Mouse (Mus musculus): ENCODE measurements around the gene Gng11. TPM values are rescaled to one million over a fixed set of nuclear protein-coding genes. Genes with fewer than 3 reads are reported as not detected.

The Gng11 gene
- polyA plus RNA-seq, 2 experiments from 2014 or later = not detected

Other genes with a start within 250 kb of the Gng11 start
- not detected for gene Calcr, start 239.2 kb upstream of the Gng11 start, polyA plus RNA-seq (2017; shearing (Covaris generic))
- not detected for gene Tfpi2, start 15.0 kb upstream of the Gng11 start, polyA plus RNA-seq (2017; shearing (Covaris generic))
- not detected for gene Gngt1, start 10.1 kb upstream of the Gng11 start, polyA plus RNA-seq (2017; shearing (Covaris generic))
- gene Bet1, start 83.1 kb downstream of the Gng11 start, polyA plus RNA-seq (2017; shearing (Covaris generic)) = 10 to 100 TPM; 35.3 to 38.3 TPM